Mouse (Mus musculus): ENCODE measurements at regions not wholly inside any gene's neighbourhood (a gene's known extent, or its start where the extent isn't known, plus 50 kb on each side); places are given as distances from the start of the nearest gene placed in this dataset.

- no peak for TF ChIP-seq POLR2A (IDR thresholded peaks at IDR 0.05; ENCODE audit: insufficient read depth, low read depth, low read length)
- TF ChIP-seq CTCF (IDR thresholded peaks at IDR 0.05; ENCODE audit: insufficient read depth, low read depth, low read length), result no peak
- WGBS, result 73% methylated on average over 8 of the region's 8 CpGs
- Histone ChIP-seq H3K27ac (ENCODE audit: insufficient read depth, low read depth, low read length) (no peak overlapping the region), H3K4me3 (ENCODE audit: insufficient read depth, low read depth, low read length) (no peak overlapping the region), H3K4me1 (ENCODE audit: control insufficient read depth, insufficient read depth, low read length) (peaks cover 8% of the 10 kb centered on the region; the same call in 1 of the 2 replicates)
Observed at GRCm38 (mm10) chr14:24863116-24863515, 376.2 kb downstream of the Rps24 start.

- H3K27ac ChIP-seq (ENCODE audit: insufficient read depth, low read depth, low read length), result no peak overlapping the region
- 72% methylated on average over 6 of the region's 6 CpGs for WGBS
- TF ChIP-seq CTCF (IDR thresholded peaks at IDR 0.05; ENCODE audit: insufficient read depth, low read depth, low read length) (no peak), POLR2A (IDR thresholded peaks at IDR 0.05; ENCODE audit: insufficient read depth, low read depth, low read length) (no peak)
- no peak overlapping the region for H3K4me3 ChIP-seq (ENCODE audit: insufficient read depth, low read depth, low read length)
- peaks cover 8% of the 10 kb centered on the region; the same call in 1 of the 2 replicates for H3K4me1 ChIP-seq (ENCODE audit: control insufficient read depth, insufficient read depth, low read length)
Observed at GRCm38 (mm10) chr14:24865579-24866230, 378.8 kb downstream of the Rps24 start.

GRCm38 (mm10) chr14:24867816-24868215 lies 380.9 kb downstream of the Rps24 start:
- WGBS, result 94% methylated on average over 6 of the region's 6 CpGs

DNA sequence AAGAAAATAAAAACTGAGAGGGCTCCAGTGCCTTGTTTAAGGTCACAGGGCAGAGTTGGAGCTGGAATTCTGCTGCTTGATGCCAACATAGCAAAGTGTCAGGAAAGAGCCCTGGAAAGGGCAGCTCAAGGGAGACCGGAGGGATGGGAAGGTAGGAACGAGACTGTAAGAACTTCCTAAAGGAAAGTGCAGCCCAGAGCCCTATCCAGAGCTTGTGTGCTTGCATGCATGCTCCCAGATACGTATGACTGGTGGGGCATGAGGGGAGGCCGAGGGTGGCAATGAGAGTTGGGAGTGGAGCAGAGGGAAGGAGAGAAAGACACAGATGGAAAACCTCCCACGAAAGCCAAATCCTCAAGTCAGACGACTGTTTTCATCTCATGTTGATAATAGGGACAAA lies 381.8 kb downstream of the Rps24 start:
- Histone ChIP-seq H3K27ac (ENCODE audit: insufficient read depth, low read depth, low read length) (no peak overlapping the region), H3K4me3 (ENCODE audit: insufficient read depth, low read depth, low read length) (no peak overlapping the region), H3K4me1 (ENCODE audit: control insufficient read depth, insufficient read depth, low read length) (no peaks in the 10 kb centered on the region)
- TF ChIP-seq POLR2A (IDR thresholded peaks at IDR 0.05; ENCODE audit: insufficient read depth, low read depth, low read length), result no peak
- TF ChIP-seq CTCF (IDR thresholded peaks at IDR 0.05; ENCODE audit: insufficient read depth, low read depth, low read length), result no peak
- 83% methylated on average over 6 of the region's 6 CpGs for whole genome bisulfite sequencing

More at GRCm38 (mm10) chr14:24867816-24868215, 380.9 kb downstream of the Rps24 start:
- Histone ChIP-seq H3K4me1 (ENCODE audit: control insufficient read depth, insufficient read depth, low read length) (0 out of 2 replicates have a peak, but pooled peaks cover 3% of the 10 kb centered on the region), H3K27ac (ENCODE audit: insufficient read depth, low read depth, low read length) (no peak overlapping the region), H3K4me3 (ENCODE audit: insufficient read depth, low read depth, low read length) (no peak overlapping the region)
- TF ChIP-seq POLR2A (IDR thresholded peaks at IDR 0.05; ENCODE audit: insufficient read depth, low read depth, low read length) (no peak), CTCF (IDR thresholded peaks at IDR 0.05; ENCODE audit: insufficient read depth, low read depth, low read length) (no peak)

- 97% methylated on average over 3 of the region's 3 CpGs for WGBS
- Histone ChIP-seq H3K4me3 (ENCODE audit: insufficient read depth, low read depth, low read length) (no peak overlapping the region), H3K27ac (ENCODE audit: insufficient read depth, low read depth, low read length) (no peak overlapping the region), H3K4me1 (ENCODE audit: control insufficient read depth, insufficient read depth, low read length) (no peaks in the 10 kb centered on the region)
- TF ChIP-seq CTCF (IDR thresholded peaks at IDR 0.05; ENCODE audit: insufficient read depth, low read depth, low read length) (no peak), POLR2A (IDR thresholded peaks at IDR 0.05; ENCODE audit: insufficient read depth, low read depth, low read length) (no peak)
Observed at GRCm38 (mm10) chr14:24870246-24870645, 383.3 kb downstream of the Rps24 start.

- WGBS, result 56% methylated on average over 10 of the region's 10 CpGs
- 0 out of 2 replicates have a peak overlapping the region, but pooled peaks have one; percentile 6 for H3K27ac ChIP-seq (ENCODE audit: insufficient read depth, low read depth, low read length)
- H3K4me1 ChIP-seq (ENCODE audit: control insufficient read depth, insufficient read depth, low read length), result peaks cover 6% of the 10 kb centered on the region
- H3K4me3 ChIP-seq (ENCODE audit: insufficient read depth, low read depth, low read length), result no peak overlapping the region
- no peak for TF ChIP-seq CTCF (IDR thresholded peaks at IDR 0.05; ENCODE audit: insufficient read depth, low read depth, low read length)
- TF ChIP-seq POLR2A (IDR thresholded peaks at IDR 0.05; ENCODE audit: insufficient read depth, low read depth, low read length), result no peak
Observed at GRCm38 (mm10) chr14:24871392-24871998, 384.6 kb downstream of the Rps24 start.

DNA sequence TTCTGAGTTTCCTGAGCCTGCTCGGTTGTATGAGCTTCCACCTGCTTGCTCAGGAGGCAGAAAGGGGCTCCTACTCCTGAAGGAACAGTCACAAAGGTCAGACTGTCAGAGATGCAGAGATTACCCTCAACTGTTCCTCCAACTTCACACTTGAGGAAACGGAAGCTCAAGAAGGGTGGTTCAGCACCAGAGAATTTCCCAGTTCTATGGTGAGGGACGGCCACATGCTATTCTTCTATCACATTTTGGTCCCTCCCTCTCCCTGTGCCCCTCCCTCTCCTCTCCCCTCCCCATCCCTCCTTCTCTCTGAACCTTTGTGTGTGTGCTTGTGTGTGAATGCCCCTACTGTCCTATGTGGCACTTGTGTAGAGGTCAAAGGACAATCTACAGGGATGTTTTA lies 386.0 kb downstream of the Rps24 start:
- TF ChIP-seq CTCF (IDR thresholded peaks at IDR 0.05; ENCODE audit: insufficient read depth, low read depth, low read length) (no peak), POLR2A (IDR thresholded peaks at IDR 0.05; ENCODE audit: insufficient read depth, low read depth, low read length) (no peak)
- 74% methylated on average over 3 of the region's 3 CpGs for WGBS
- Histone ChIP-seq H3K4me1 (ENCODE audit: control insufficient read depth, insufficient read depth, low read length) (peaks cover 10% of the 10 kb centered on the region), H3K4me3 (ENCODE audit: insufficient read depth, low read depth, low read length) (no peak overlapping the region), H3K27ac (ENCODE audit: insufficient read depth, low read depth, low read length) (no peak overlapping the region)

- Histone ChIP-seq H3K4me3 (ENCODE audit: insufficient read depth, low read depth, low read length) (no peak overlapping the region), H3K4me1 (ENCODE audit: control insufficient read depth, insufficient read depth, low read length) (peaks cover 10% of the 10 kb centered on the region), H3K27ac (ENCODE audit: insufficient read depth, low read depth, low read length) (no peak overlapping the region)
- WGBS, result 98% methylated on average over 3 of the region's 3 CpGs
- TF ChIP-seq CTCF (IDR thresholded peaks at IDR 0.05; ENCODE audit: insufficient read depth, low read depth, low read length) (no peak), POLR2A (IDR thresholded peaks at IDR 0.05; ENCODE audit: insufficient read depth, low read depth, low read length) (no peak)
Observed at GRCm38 (mm10) chr14:24873406-24873805, 386.5 kb downstream of the Rps24 start.

- TF ChIP-seq CTCF (IDR thresholded peaks at IDR 0.05; ENCODE audit: insufficient read depth, low read depth, low read length), result no peak
- H3K27ac ChIP-seq (ENCODE audit: insufficient read depth, low read depth, low read length), result no peak overlapping the region
- H3K4me3 ChIP-seq (ENCODE audit: insufficient read depth, low read depth, low read length), result no peak overlapping the region
- WGBS, result 82% methylated on average over 12 of the region's 12 CpGs
- peaks cover 10% of the 10 kb centered on the region for H3K4me1 ChIP-seq (ENCODE audit: control insufficient read depth, insufficient read depth, low read length)
Observed at GRCm38 (mm10) chr14:24874426-24875155, 387.7 kb downstream of the Rps24 start.

Data from olfactory bulb, adult 2 months (tissue).